ENCODE assay signal across 14 mouse cellular contexts in the genomic region with DNA sequence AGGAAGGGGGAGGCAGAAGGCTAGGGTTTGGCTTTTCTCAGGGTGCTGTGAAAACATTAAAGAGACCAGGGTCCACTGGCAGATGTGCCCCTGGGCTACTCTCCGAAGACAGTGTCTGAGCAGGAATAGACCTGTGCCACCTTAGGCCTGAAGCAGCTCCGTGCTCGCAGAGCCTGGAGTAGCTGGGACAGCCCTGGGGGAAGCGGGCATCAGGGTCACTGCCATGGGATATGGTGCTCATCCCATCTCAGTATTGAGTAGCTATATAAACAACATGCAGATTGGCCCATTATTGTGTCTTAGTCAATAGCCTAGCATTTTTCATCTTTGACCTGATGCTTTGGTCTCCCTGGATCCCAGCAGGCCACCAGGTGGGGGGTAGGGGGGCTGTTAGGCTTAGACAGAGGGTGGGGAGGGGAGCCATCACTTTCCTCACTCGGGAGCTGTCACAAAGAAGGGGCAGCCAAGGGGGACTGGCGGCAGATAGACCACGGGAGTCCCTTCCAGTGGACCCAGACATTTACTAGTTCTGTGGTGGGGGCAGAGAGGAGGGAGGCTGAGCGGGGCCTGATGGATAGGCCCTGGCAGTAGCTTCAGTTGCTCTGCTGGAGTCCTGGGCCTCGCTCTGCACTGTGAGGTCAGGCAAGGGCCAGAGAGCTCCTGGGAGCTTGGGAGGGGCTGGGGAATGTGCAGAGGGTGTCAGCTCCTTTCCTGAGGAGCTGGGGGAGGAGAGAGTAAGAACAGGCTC. TPM values are rescaled to one million over a fixed set of nuclear protein-coding genes. Genes with fewer than 3 reads are reported as not detected.
DNase-seq lines count a peak whose midpoint lies in the region; ATAC-seq and TF ChIP-seq lines count a peak whose summit lies in the region.
"Had no signal": no experiment of that assay in that cellular context is flagged by ENCODE, and none has a peak within 500 bp of the region (broad histone marks: within the 10 kb centered on the region; RNA-seq: fewer than 3 reads in every experiment).

No protein-coding gene starts in this region.

- DNase-seq in forebrain, embryonic 11.5 days (ENCODE audit: low spot score): no peak
- DNase-seq in midbrain, embryonic 10.5 days (ENCODE audit: low spot score): peak; percentile 25
- no peak for DNase-seq in midbrain, postnatal 0 days (ENCODE audit: low spot score)
- peak; percentile 63 for DNase-seq in neural tube, embryonic 10.5 days (ENCODE audit: extremely low spot score, low spot score)
- DNase-seq in left cerebral cortex, adult 2 months (ENCODE audit: extremely low spot score in 1 of 2, low spot score in 2 of 2): no peak
- no peak for DNase-seq in cerebellum, postnatal 10 days
- DNase-seq in urinary bladder, postnatal 36 days (ENCODE audit: low spot score in 2 of 2): no peak
- DNase-seq: cerebellum, postnatal 36 days; kidney, adult 18-20 months; lung, adult 2 months; thymus, postnatal 4 days had no signal

- intact Hi-C loops in left cerebral cortex, adult 2 months (cut with DNase I): no loop called here

- ATAC-seq in forebrain, embryonic 11.5 days (replicated peaks; ENCODE audit: low FRiP score): no peak
- ATAC-seq in forebrain, embryonic 15.5 days (replicated peaks): no peak
- ATAC-seq in midbrain, postnatal 0 days (ENCODE audit: low FRiP score): no peak
- ATAC-seq: forebrain, embryonic 16.5 days had no signal

- 35% methylated on average over 9 of the region's 9 CpGs for WGBS in forebrain, embryonic 11.5 days
- 47% methylated on average over 9 of the region's 9 CpGs for WGBS in forebrain, embryonic 15.5 days
- 34% methylated on average over 9 of the region's 9 CpGs for WGBS in midbrain, embryonic 10.5 days
- 51% methylated on average over 9 of the region's 9 CpGs for WGBS in midbrain, postnatal 0 days

- no peak overlapping the region for H3K4me3 ChIP-seq in forebrain, embryonic 11.5 days (ENCODE audit: low read depth, low read length)
- no peak overlapping the region for H3K4me3 ChIP-seq in forebrain, embryonic 15.5 days
- H3K4me3 ChIP-seq in midbrain, embryonic 10.5 days: no peak overlapping the region
- H3K4me3 ChIP-seq in midbrain, postnatal 0 days (ENCODE audit: low read depth, low read length): no peak overlapping the region
- H3K4me3 ChIP-seq in left cerebral cortex, adult 2 months: no peak overlapping the region
- H3K4me3 ChIP-seq: myocyte had no signal

- H3K36me3 ChIP-seq in forebrain, embryonic 11.5 days (ENCODE audit: control insufficient read depth, insufficient read depth, low read length): no peaks in the 10 kb centered on the region
- no peaks in the 10 kb centered on the region for H3K36me3 ChIP-seq in forebrain, embryonic 15.5 days
- no peaks in the 10 kb centered on the region for H3K36me3 ChIP-seq in midbrain, embryonic 10.5 days
- no peaks in the 10 kb centered on the region for H3K36me3 ChIP-seq in midbrain, postnatal 0 days (ENCODE audit: insufficient read depth, low read length)

- no peak overlapping the region for H3K4me2 ChIP-seq in forebrain, embryonic 11.5 days (ENCODE audit: low read depth, low read length, severe bottlenecking)
- H3K4me2 ChIP-seq in forebrain, embryonic 15.5 days (replicated peaks): no peak overlapping the region
- no peak overlapping the region for H3K4me2 ChIP-seq in midbrain, postnatal 0 days (ENCODE audit: low read depth, low read length, poor library complexity, severe bottlenecking)

- H3K4me1 ChIP-seq in forebrain, embryonic 11.5 days (replicated peaks; ENCODE audit: control insufficient read depth, insufficient read depth, low read length): peaks cover 24% of the 10 kb centered on the region
- peaks cover 39% of the 10 kb centered on the region for H3K4me1 ChIP-seq in forebrain, embryonic 15.5 days
- H3K4me1 ChIP-seq in midbrain, embryonic 10.5 days: peaks cover 73% of the 10 kb centered on the region
- H3K4me1 ChIP-seq in midbrain, postnatal 0 days (ENCODE audit: insufficient read depth, low read length): no peaks in the 10 kb centered on the region; the same call in 1 of the 2 replicates

- H3K9ac ChIP-seq in forebrain, embryonic 11.5 days (ENCODE audit: low read length): no peak overlapping the region
- no peak overlapping the region for H3K9ac ChIP-seq in forebrain, embryonic 15.5 days (replicated peaks)
- no peak overlapping the region for H3K9ac ChIP-seq in midbrain, postnatal 0 days (replicated peaks; ENCODE audit: low read length, poor library complexity, severe bottlenecking)

- peaks cover 13% of the 10 kb centered on the region; the same call in 1 of the 2 replicates for H3K27me3 ChIP-seq in forebrain, embryonic 11.5 days (ENCODE audit: control insufficient read depth, insufficient read depth, low read length)
- H3K27me3 ChIP-seq in forebrain, embryonic 15.5 days: peaks cover 4% of the 10 kb centered on the region; the same call in 1 of the 2 replicates
- H3K27me3 ChIP-seq in midbrain, embryonic 10.5 days (ENCODE audit: low read depth, poor library complexity, severe bottlenecking): peaks cover 86% of the 10 kb centered on the region
- H3K27me3 ChIP-seq in midbrain, postnatal 0 days (ENCODE audit: insufficient read depth, low read length): no peaks in the 10 kb centered on the region

- no peak for TF ChIP-seq CTCF in midbrain, postnatal 0 days (IDR thresholded peaks at IDR 0.05)
- no peak for TF ChIP-seq CTCF in left cerebral cortex, adult 2 months (IDR thresholded peaks at IDR 0.05)

- 0 out of 2 replicates have a peak overlapping the region, but pooled peaks have one; percentile 18 for H3K27ac ChIP-seq in forebrain, embryonic 11.5 days (ENCODE audit: low read depth, low read length)
- no peak overlapping the region for H3K27ac ChIP-seq in forebrain, embryonic 15.5 days (replicated peaks)
- peak overlapping the region; percentile 76 for H3K27ac ChIP-seq in midbrain, embryonic 10.5 days (replicated peaks)
- H3K27ac ChIP-seq in midbrain, postnatal 0 days (ENCODE audit: low read depth, low read length): no peak overlapping the region
- no peak overlapping the region for H3K27ac ChIP-seq in left cerebral cortex, adult 2 months

- no peaks in the 10 kb centered on the region for H3K9me3 ChIP-seq in forebrain, embryonic 11.5 days (ENCODE audit: control insufficient read depth, low read length)
- H3K9me3 ChIP-seq in forebrain, embryonic 15.5 days: no peaks in the 10 kb centered on the region
- no peaks in the 10 kb centered on the region for H3K9me3 ChIP-seq in midbrain, embryonic 10.5 days (replicated peaks)
- no peaks in the 10 kb centered on the region for H3K9me3 ChIP-seq in midbrain, postnatal 0 days (ENCODE audit: low read length)

RNA-seq across cellular contexts. Expression of a gene that starts 49.7 kb away (rescaled TPM):
- 26.7 and 29.3 TPM in 2 replicates for polyA plus RNA-seq in forebrain, embryonic 11.5 days (2014; fragmentation: Nextera tagmentation; extraction: Ambion mirVana)
- polyA plus RNA-seq in forebrain, embryonic 15.5 days (2015; fragmentation: Nextera tagmentation; extraction: Ambion mirVana): 20.3 and 23.6 TPM in 2 replicates
- 28.6 and 32.2 TPM in 2 replicates for polyA plus RNA-seq in midbrain, embryonic 10.5 days (2016; fragmentation: Nextera tagmentation; extraction: Ambion mirVana)
- 6.9 and 8.7 TPM in 2 replicates for total RNA-seq in midbrain, postnatal 0 days (2014; rRNA removed)
- 10.6 and 11.0 TPM in 2 replicates for polyA plus RNA-seq in midbrain, postnatal 0 days (2015; fragmentation: Nextera tagmentation; extraction: Ambion mirVana)
- 10 to 100 TPM in 1 of 2 experiments, 1 to 10 TPM in 1; 8.9 to 10.0 TPM for total RNA-seq in left cerebral cortex, adult 2 months (2021)

RNA-seq across cellular contexts. Expression of a gene that starts 49.8 kb away (rescaled TPM):
- 68.9 and 75.4 TPM in 2 replicates for polyA plus RNA-seq in forebrain, embryonic 11.5 days (2014; fragmentation: Nextera tagmentation; extraction: Ambion mirVana)
- polyA plus RNA-seq in forebrain, embryonic 15.5 days (2015; fragmentation: Nextera tagmentation; extraction: Ambion mirVana): 85.3 and 92.9 TPM in 2 replicates
- 71.7 and 72.7 TPM in 2 replicates for polyA plus RNA-seq in midbrain, embryonic 10.5 days (2016; fragmentation: Nextera tagmentation; extraction: Ambion mirVana)
- 24.6 and 29.4 TPM in 2 replicates for total RNA-seq in midbrain, postnatal 0 days (2014; rRNA removed)
- 37.4 and 41.5 TPM in 2 replicates for polyA plus RNA-seq in midbrain, postnatal 0 days (2015; fragmentation: Nextera tagmentation; extraction: Ambion mirVana)
- 10 to 100 TPM; 26.5 to 27.0 TPM for total RNA-seq in left cerebral cortex, adult 2 months (2021)

Comparison
In these comparisons a context has a peak if more than half of its experiments do, and no peak if none do; other contexts are left out.
1. DNase-seq: peak in midbrain, embryonic 10.5 days (single experiment) and neural tube, embryonic 10.5 days (single experiment); none in forebrain, embryonic 11.5 days (single experiment), midbrain, postnatal 0 days (single experiment), left cerebral cortex, adult 2 months (0 of 2), cerebellum, postnatal 10 days (0 of 2) and urinary bladder, postnatal 36 days (0 of 2).
2. H3K27ac ChIP-seq: peak in forebrain, embryonic 11.5 days (single experiment) and midbrain, embryonic 10.5 days (single experiment); none in forebrain, embryonic 15.5 days (single experiment), midbrain, postnatal 0 days (single experiment) and left cerebral cortex, adult 2 months (single experiment).